Mouse (Mus musculus) cortical plate, adult 2 months (tissue): ENCODE data around the gene Calb2.

Experiments
- CTCF ChIP-seq: fragments of 200-500 bp; IDR thresholded peaks from 2 replicates; pipeline ENCODE4 v1.5.1; 2011; ENCODE audit warnings: mild to moderate bottlenecking, control low read depth, low read length; ENCODE audit not compliant: insufficient read depth; ENCODE audit errors: extremely low read depth
- POLR2A ChIP-seq: fragments of 200-500 bp; IDR thresholded peaks from 2 replicates; pipeline ENCODE4 v1.6.1; 2011; ENCODE audit warnings: mild to moderate bottlenecking, low read length, control low read depth; ENCODE audit not compliant: insufficient read depth; ENCODE audit errors: extremely low read depth

- TF ChIP-seq POLR2A = no peak
- TF ChIP-seq CTCF = no peak
Observed at GRCm38 (mm10) chr8:110172161-110172560, 4.2 kb upstream of the Calb2 start.
